Mouse (Mus musculus): ENCODE data around the gene Plxnc1. TPM values are rescaled to one million over a fixed set of nuclear protein-coding genes. Genes with fewer than 3 reads are reported as not detected.

Plxnc1 gene
- polyA plus RNA-seq, 1 experiment from 2014 or later: 8.1 TPM

DNA sequence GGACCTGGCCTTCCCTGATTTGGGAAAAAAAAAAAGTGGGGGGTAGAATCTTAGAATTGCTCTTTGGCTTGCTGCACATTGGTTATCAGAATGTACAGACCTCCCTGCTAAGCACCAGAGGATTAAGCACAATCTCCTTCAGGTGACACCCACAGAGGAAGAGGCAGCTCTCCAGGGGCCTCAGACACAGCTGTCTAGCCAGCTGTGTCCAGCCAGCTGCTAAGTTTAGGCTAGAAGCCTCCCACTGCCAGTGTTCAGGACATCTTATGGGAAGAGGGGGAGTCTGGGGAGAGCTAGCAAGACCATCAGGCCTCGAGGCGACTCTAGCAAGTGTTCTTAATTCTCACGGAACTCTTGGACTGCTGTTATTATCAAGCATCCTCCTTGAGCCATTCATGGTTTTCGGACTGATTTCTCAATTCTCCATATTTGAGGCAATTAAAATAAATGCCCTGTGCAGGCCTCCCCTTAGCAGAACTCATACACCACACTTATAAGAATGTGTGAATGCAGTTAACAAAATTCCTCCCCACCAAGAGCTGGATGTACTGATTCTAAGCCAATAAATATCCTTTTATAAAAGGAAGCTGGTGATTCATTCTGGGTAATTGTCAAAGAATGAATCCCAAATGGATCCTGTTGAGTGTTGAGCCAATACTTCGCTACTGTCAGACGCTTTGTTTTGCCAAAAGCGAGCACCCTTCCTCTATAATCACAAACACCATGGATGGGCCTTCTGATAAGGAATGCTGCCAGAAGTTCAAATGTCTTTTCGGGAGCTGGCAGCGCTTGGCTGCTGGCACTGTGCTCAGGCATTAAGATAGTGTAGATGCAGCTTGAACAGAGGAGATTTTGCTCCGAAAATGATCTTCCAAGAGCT, 140.4 kb downstream of the Plxnc1 start:
- Histone ChIP-seq H3K27ac (replicated peaks) (no peak overlapping the region), H3K9ac (no peak overlapping the region), H3K27me3 (no peaks in the 10 kb centered on the region), H3K4me3 (no peak overlapping the region), H3K4me2 (no peak overlapping the region), H3K36me3 (no peaks in the 10 kb centered on the region; the same call in none of the 2 replicates), H3K4me1 (replicated peaks) (peaks cover 4% of the 10 kb centered on the region; the same call in 1 of the 2 replicates), H3K9me3 (no peaks in the 10 kb centered on the region)
- 84% methylated on average over 10 of the region's 10 CpGs for WGBS
- ATAC-seq (ENCODE audit: low read depth): no peak

DNA sequence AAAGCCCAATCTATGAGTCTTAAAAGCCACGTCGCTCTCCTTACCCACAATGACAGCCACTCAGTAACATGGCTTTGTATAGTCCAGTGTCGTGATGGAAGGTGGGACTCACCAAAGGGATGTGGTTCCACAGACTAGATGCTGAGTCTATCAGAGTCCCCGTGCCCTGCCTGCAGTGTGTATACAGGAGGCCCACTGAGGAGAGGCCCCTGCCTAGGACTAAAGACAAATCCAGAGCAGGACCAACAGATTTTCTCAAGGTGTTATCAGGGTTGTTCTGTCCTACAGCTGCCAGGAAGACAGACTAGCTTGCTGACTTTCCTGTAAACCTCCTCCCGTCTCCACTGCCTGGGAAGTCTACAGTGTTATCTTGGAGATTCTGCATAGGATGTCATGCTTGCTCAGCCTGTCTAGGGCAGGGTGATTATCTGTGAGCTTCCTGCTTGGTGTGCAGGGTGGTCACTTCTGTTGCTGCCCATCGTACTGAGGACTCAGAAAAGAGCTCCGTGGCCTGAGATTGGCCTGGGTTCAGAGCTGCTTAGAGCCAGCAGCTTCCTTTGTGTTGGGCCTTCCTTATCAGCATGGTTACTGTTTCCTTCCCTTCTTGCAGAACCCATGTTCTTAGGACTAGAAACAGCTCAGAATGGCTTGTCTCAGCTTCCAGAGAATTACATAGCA, 143.8 kb downstream of the Plxnc1 start:
- 89% methylated on average over 7 of the region's 7 CpGs for WGBS
- no peaks in the 10 kb centered on the region for H3K27me3 ChIP-seq
- no peak for ATAC-seq (ENCODE audit: low read depth)
- peaks cover 24% of the 10 kb centered on the region for H3K36me3 ChIP-seq
- peaks cover 7% of the 10 kb centered on the region; the same call in 1 of the 2 replicates for H3K4me1 ChIP-seq (replicated peaks)
- H3K4me3 ChIP-seq: no peak overlapping the region
- H3K27ac ChIP-seq (replicated peaks): no peak overlapping the region
- no peak overlapping the region for H3K9ac ChIP-seq
- H3K9me3 ChIP-seq: no peaks in the 10 kb centered on the region
- H3K4me2 ChIP-seq: no peak overlapping the region

DNA sequence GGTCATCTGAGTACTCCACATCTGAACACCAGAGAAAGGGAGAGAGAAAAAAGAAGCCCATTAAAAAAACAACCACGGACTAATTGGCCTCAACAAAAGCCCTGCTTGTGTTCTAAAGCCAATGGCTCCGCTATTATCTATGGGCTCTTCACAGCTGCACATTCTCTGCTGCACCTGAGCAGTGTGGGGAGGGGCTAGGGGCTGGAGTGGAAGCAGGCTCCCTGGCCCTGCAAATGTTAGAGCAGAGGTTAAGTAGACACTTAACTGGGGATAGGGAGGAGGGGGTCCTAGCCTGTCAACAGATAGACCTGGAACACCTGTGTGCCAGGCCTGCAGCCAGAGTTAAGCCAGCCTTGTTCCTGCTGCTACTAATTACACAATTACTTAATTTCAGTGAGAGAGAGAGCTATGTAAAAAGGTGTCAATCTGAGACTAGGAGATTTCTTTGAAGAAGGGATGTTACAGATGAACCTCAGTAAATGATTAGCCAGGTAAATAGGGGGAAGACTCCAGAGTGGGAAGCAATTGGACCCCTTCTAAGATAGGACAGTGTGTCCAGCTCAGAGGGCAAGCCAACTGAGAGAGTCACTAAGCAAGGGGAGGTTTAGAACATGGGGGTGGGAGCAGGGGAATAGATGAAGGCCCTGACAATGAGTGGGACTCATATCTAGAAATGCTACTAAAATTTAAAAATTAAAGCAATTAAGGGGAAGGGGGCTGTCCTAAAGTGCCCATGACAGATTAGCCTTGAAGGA, 145.0 kb downstream of the Plxnc1 start:
- Histone ChIP-seq H3K4me1 (replicated peaks) (peaks cover 7% of the 10 kb centered on the region; the same call in 1 of the 2 replicates), H3K9ac (peak overlapping the region; percentile 12; the same call in 1 of the 2 replicates), H3K27me3 (no peaks in the 10 kb centered on the region), H3K9me3 (no peaks in the 10 kb centered on the region), H3K4me2 (no peak overlapping the region), H3K4me3 (no peak overlapping the region), H3K36me3 (peaks cover 30% of the 10 kb centered on the region), H3K27ac (replicated peaks) (no peak overlapping the region)
- WGBS: 6% methylated on average over 2 of the region's 2 CpGs
- ATAC-seq (ENCODE audit: low read depth): no peak

DNA sequence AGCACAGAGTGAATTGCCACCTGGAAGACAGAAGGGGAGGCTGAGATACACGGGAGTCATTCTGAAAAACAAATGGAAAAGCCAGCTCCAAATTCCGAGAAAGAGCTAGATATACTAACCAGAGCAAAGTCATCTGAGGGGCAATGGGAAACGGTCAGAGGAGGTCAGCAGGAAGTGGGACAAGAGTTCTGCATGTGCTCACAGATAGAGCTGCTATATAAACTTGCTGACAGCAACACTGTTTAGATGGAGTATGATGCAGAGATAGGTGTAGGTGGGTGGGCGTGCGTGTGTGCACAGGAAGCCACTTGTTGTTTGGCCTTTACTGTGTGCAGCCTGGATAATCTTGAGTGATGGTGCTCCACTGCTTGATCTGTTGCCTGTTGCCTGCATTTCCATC, 146.5 kb downstream of the Plxnc1 start:
- H3K9me3 ChIP-seq: no peaks in the 10 kb centered on the region
- H3K27me3 ChIP-seq: no peaks in the 10 kb centered on the region
- H3K4me2 ChIP-seq: no peak overlapping the region
- ATAC-seq (ENCODE audit: low read depth): no peak
- no peak overlapping the region for H3K27ac ChIP-seq (replicated peaks)
- H3K36me3 ChIP-seq: peaks cover 41% of the 10 kb centered on the region
- 77% methylated on average over 5 of the region's 5 CpGs for WGBS
- H3K4me3 ChIP-seq: no peak overlapping the region
- no peak overlapping the region for H3K9ac ChIP-seq
- peaks cover 7% of the 10 kb centered on the region; the same call in 1 of the 2 replicates for H3K4me1 ChIP-seq (replicated peaks)

DNA sequence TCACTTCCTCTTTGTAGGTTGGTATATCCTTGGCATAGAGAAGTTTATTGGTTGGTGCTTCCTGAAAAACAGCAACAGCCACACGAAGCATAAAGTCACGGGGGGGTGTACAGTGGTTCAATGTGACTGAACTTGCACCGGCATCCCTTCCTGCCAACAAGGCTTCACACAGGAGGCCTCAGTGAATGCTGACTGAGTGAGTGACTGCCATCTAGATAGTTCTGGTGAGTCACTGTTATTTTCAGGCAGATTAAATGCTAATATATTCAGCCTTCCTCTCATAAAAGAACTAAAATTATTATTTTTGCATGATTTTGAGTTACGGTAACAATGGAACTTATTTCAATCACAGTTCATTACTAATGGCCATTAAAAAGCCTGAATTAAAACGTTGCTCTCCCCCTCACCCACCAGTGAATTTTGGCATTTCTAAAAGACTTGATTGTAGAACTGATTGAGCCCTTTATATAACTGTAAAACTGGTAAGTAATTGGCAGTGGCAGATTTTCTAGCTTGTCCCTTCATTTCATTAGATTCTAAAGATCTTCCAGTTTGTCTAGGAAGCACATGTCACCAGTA, 149.9 kb downstream of the Plxnc1 start:
- H3K9me3 ChIP-seq: no peaks in the 10 kb centered on the region
- H3K36me3 ChIP-seq: peaks cover 60% of the 10 kb centered on the region
- no peak overlapping the region for H3K4me2 ChIP-seq
- no peak overlapping the region for H3K4me3 ChIP-seq
- H3K27ac ChIP-seq (replicated peaks): no peak overlapping the region
- no peak for ATAC-seq (ENCODE audit: low read depth)
- peaks cover 7% of the 10 kb centered on the region; the same call in 1 of the 2 replicates for H3K4me1 ChIP-seq (replicated peaks)
- 92% methylated on average over 5 of the region's 5 CpGs for WGBS
- H3K9ac ChIP-seq: no peak overlapping the region
- H3K27me3 ChIP-seq: no peaks in the 10 kb centered on the region

DNA sequence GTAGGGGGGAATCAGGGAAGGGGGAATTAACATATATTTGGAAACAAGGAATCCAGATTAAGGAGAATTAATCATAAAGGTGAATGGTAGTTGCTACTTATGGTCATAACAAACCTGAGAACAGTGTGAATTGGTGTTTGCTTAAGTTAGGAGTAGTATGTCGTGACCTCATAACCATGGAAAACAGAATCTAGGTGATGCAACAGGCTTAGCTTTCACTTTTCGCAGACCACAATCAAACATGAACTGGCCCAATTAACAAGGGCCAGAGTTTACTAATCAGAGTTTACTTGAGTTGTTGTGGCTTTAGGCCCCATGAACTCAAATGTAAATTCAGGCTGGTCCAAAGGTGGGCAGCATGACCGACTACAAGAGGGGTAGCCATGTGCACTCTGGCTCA, 150.7 kb downstream of the Plxnc1 start:
- H3K9me3 ChIP-seq: no peaks in the 10 kb centered on the region
- no peak for ATAC-seq (ENCODE audit: low read depth)
- no peak overlapping the region for H3K27ac ChIP-seq (replicated peaks)
- H3K36me3 ChIP-seq: peaks cover 65% of the 10 kb centered on the region
- H3K4me3 ChIP-seq: no peak overlapping the region
- no peaks in the 10 kb centered on the region for H3K4me1 ChIP-seq (replicated peaks)
- H3K9ac ChIP-seq: no peak overlapping the region
- H3K27me3 ChIP-seq: no peaks in the 10 kb centered on the region
- no peak overlapping the region for H3K4me2 ChIP-seq
- 96% methylated on average over 3 of the region's 3 CpGs for WGBS

DNA sequence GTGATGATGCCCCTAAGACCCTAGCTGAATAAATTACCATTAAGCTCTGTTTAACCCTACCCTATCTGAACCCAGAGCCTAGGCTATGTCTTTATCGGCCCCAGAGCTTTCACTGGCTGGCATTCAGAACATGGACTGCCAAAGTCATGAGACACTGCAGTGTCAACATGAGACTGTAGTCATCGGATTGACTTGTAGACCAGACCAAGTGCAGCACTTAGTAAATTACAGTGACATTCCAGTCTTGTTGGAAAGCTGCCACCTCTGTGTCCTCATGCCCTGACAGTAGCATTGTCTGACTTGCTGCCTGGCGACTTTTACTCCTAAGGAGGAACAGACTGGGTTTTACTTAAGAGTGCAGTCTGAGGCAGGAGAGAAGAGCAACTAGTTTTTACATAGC, 155.4 kb downstream of the Plxnc1 start:
- Histone ChIP-seq H3K27ac (replicated peaks) (no peak overlapping the region), H3K9ac (no peak overlapping the region), H3K27me3 (no peaks in the 10 kb centered on the region), H3K4me1 (replicated peaks) (no peaks in the 10 kb centered on the region), H3K4me2 (no peak overlapping the region), H3K36me3 (peaks cover 41% of the 10 kb centered on the region), H3K4me3 (no peak overlapping the region), H3K9me3 (no peaks in the 10 kb centered on the region)
- ATAC-seq (ENCODE audit: low read depth): no peak
- 56% methylated on average over 3 of the region's 3 CpGs for WGBS

DNA sequence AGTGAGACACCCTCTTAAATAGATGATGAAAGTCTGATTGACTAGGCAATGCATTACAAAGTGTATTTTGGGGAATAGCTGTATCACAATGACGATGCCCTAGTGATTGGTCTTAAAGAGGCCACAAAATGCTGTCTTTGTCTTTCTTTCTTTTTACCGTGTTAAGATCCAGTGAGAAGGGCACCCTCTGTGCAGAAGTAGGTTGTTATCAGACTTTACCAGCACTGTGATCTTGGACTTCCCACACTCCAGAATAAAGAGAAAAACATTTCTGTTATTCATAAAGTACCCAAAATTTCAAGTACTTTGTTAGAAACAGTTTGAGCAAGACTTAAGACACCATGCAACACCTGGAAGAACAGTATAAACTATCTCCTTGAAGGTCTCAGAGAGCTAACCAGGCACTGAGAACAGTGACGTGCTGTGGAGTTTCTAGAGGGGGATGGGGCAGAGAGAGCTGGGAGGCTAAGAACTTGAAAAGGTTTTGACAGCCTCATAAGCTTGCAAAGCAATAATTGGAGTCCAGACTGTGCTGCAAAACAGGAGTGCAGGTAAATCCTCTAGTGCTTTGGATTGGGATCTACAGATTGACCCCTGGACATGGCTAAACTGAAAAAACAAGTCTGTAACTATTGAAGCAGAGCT, 163.9 kb downstream of the Plxnc1 start:
- H3K4me2 ChIP-seq: no peak overlapping the region
- H3K36me3 ChIP-seq: peaks cover 10% of the 10 kb centered on the region; the same call in 1 of the 2 replicates
- H3K4me1 ChIP-seq (replicated peaks): no peaks in the 10 kb centered on the region
- no peak overlapping the region for H3K4me3 ChIP-seq
- no peaks in the 10 kb centered on the region for H3K9me3 ChIP-seq
- 85% methylated on average over 3 of the region's 3 CpGs for WGBS
- H3K9ac ChIP-seq: no peak overlapping the region
- H3K27ac ChIP-seq (replicated peaks): no peak overlapping the region
- no peak for ATAC-seq (ENCODE audit: low read depth)
- H3K27me3 ChIP-seq: no peaks in the 10 kb centered on the region

DNA sequence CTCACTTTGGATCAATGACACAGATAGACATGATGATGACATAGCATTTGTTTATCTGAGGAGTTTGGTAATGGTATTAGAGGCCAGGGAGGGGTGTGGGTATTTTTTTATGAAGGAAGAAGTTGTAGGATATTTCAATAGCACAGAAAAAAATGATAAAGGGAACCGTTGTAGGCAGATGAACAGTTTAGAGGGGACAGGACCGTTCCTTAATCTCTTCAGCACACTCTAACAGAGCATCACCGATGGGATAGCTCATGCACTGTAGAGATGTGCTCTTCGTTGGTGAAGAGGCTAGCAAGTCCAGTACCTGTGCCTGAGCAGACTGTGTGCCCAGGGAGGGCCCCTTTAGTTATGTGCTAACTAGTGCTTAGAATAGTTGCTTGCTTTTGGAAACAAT, 165.3 kb downstream of the Plxnc1 start:
- H3K36me3 ChIP-seq: peaks cover 10% of the 10 kb centered on the region; the same call in 1 of the 2 replicates
- no peak for ATAC-seq (ENCODE audit: low read depth)
- no peak overlapping the region for H3K4me2 ChIP-seq
- no peaks in the 10 kb centered on the region for H3K27me3 ChIP-seq
- 97% methylated on average over 4 of the region's 4 CpGs for WGBS
- H3K9me3 ChIP-seq: no peaks in the 10 kb centered on the region
- no peaks in the 10 kb centered on the region for H3K4me1 ChIP-seq (replicated peaks)
- H3K4me3 ChIP-seq: no peak overlapping the region
- H3K9ac ChIP-seq: no peak overlapping the region
- H3K27ac ChIP-seq (replicated peaks): no peak overlapping the region

DNA sequence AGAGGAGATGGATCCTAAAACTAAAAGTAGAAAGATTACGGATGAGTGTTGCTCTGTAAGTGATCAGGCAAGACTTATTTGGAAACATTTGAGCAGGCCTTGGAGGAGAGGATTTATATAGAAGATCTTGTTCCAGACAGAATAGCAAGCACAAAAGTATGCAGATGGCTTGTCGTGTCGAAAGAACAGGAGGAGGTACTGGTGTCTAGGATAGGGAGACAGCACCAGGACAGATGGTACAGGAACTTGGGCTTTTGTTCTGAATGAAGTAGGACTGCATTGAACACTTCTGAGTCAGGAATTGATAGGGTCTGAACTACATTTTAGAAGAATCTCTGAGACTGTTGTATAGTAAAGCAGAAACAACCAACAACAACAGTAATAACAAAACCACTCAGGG, 167.1 kb downstream of the Plxnc1 start:
- no peaks in the 10 kb centered on the region for H3K27me3 ChIP-seq
- H3K4me3 ChIP-seq: no peak overlapping the region
- H3K9ac ChIP-seq: no peak overlapping the region
- H3K4me1 ChIP-seq (replicated peaks): no peaks in the 10 kb centered on the region
- no peak overlapping the region for H3K27ac ChIP-seq (replicated peaks)
- ATAC-seq (ENCODE audit: low read depth): no peak
- no peaks in the 10 kb centered on the region for H3K9me3 ChIP-seq
- H3K4me2 ChIP-seq: no peak overlapping the region
- WGBS: 91% methylated on average over 3 of the region's 3 CpGs
- peaks cover 10% of the 10 kb centered on the region; the same call in 1 of the 2 replicates for H3K36me3 ChIP-seq

DNA sequence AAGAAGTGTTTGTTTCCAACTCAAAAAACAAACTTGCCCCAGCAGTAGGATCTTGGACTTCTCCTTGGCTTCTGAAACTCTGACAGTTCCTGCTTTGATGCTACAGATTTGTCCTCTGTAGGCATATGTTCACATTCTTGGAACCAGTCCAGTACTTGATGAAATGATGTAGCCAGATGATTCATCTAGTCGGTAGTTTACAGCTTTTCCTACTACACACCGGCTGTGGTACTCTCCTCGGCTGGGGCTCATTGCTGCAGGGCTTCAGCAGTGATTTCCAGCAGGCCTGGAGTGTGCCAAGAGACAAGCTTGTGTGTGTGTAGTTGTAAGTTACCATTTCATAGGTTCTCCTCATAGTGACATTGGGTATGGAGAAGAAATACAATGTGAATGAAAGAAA, 173.1 kb downstream of the Plxnc1 start:
- H3K36me3 ChIP-seq: peaks cover 8% of the 10 kb centered on the region; the same call in 1 of the 2 replicates
- no peak overlapping the region for H3K9ac ChIP-seq
- no peaks in the 10 kb centered on the region for H3K4me1 ChIP-seq (replicated peaks)
- ATAC-seq (ENCODE audit: low read depth): no peak
- WGBS: 54% methylated on average over 3 of the region's 3 CpGs
- no peak overlapping the region for H3K4me2 ChIP-seq
- no peaks in the 10 kb centered on the region for H3K27me3 ChIP-seq
- H3K9me3 ChIP-seq: no peaks in the 10 kb centered on the region
- no peak overlapping the region for H3K4me3 ChIP-seq
- no peak overlapping the region for H3K27ac ChIP-seq (replicated peaks)
